Mouse (Mus musculus) megakaryocyte, adult 5-6 weeks (primary cell): ENCODE data around the gene Cul4b. TPM values are rescaled to one million over a fixed set of nuclear protein-coding genes. Genes with fewer than 3 reads are reported as not detected.
"Not testable (repeated sequence)": the region's sequence is repeated elsewhere in the genome, so short reads cannot be mapped to it uniquely, and the experiment has no call there.

Experiments
- ATAC-seq: 2 replicates; pipeline ENCODE4 v1.8.0; 2016; ENCODE audit warnings: mild to moderate bottlenecking, inconsistent platforms; ENCODE audit not compliant: poor library complexity, severe bottlenecking
- total RNA-seq, 2 experiments: library from RNA; stranded (forward) in 1 of 2; stranded (reverse) in 1 of 2; fragments of 153-499, 151-499 nt in 1 of 2; fragments of 221-1000, 200-1000 nt in 1 of 2; gene quantifications; 2 replicates each; pipeline versions ENCODE4 v1.2.3 to v1.2.4; 2015 to 2017

The Cul4b gene
- total RNA-seq (2015), result 65.6 and 75.3 TPM in 2 replicates
- total RNA-seq (2017), result 72.2 and 75.7 TPM in 2 replicates

GRCm38 (mm10) chrX:38576078-38576477 lies at the start of gene Cul4b:
Gene Cul4b (minus strand): TSS chrX:38576196.
- no peak for ATAC-seq

GRCm38 (mm10) chrX:38600995-38601369 lies 25.0 kb upstream of the Cul4b start:
- peak; percentile 49 for ATAC-seq

GRCm38 (mm10) chrX:38600177-38600994 lies 24.4 kb upstream of the Cul4b start, which contains the start of gene Mcts1:
Gene Mcts1 (plus strand): TSS chrX:38600578.
- ATAC-seq, result peak; percentile 100

GRCm38 (mm10) chrX:38593180-38593889 lies 17.3 kb upstream of the Cul4b start:
- ATAC-seq, result no peak

GRCm38 (mm10) chrX:38591749-38592148 lies 15.8 kb upstream of the Cul4b start:
- ATAC-seq, result no peak

GRCm38 (mm10) chrX:38589827-38590226 lies 13.8 kb upstream of the Cul4b start:
- ATAC-seq, result no peak

- no peak for ATAC-seq
Observed at GRCm38 (mm10) chrX:38583261-38583660, 7.3 kb upstream of the Cul4b start.

GRCm38 (mm10) chrX:38581140-38581539 lies 5.1 kb upstream of the Cul4b start:
- ATAC-seq, result 0 out of 2 replicates have a peak, but pooled peaks have one; percentile 51

GRCm38 (mm10) chrX:38566521-38567205 lies 9.3 kb downstream of the Cul4b start:
- no peak for ATAC-seq

- ATAC-seq, result no peak
Observed at GRCm38 (mm10) chrX:38565176-38565542, 10.8 kb downstream of the Cul4b start.

- peak; percentile 97 for ATAC-seq
Observed at GRCm38 (mm10) chrX:38564542-38565175, 11.3 kb downstream of the Cul4b start.

- 0 out of 2 replicates have a peak, but pooled peaks have one; percentile 7 for ATAC-seq
Observed at GRCm38 (mm10) chrX:38563941-38564541, 12.0 kb downstream of the Cul4b start.

- ATAC-seq, result no peak
Observed at GRCm38 (mm10) chrX:38553255-38553654, 22.7 kb downstream of the Cul4b start.

GRCm38 (mm10) chrX:38514556-38514955 lies 61.4 kb downstream of the Cul4b start:
- ATAC-seq, result 0 out of 2 replicates have a peak, but pooled peaks have one; percentile 33

GRCm38 (mm10) chrX:38504846-38505245 lies 71.2 kb downstream of the Cul4b start:
- ATAC-seq, result no peak

GRCm38 (mm10) chrX:38502182-38502581 lies 73.8 kb downstream of the Cul4b start:
- ATAC-seq, result not testable (repeated sequence)

- ATAC-seq, result not testable (repeated sequence)
Observed at GRCm38 (mm10) chrX:38485464-38485863, 90.5 kb downstream of the Cul4b start.
